Mouse (Mus musculus) adrenal gland (tissue): Measurements from ENCODE around the gene Pde3a.

Experiments
- intact Hi-C: fragments of 180-260 bp; cut with DNase I; formaldehyde crosslinking; loops from one replicate; pipeline ENCODE4 v1.15.1; 2025

Gene Pde3a

GRCm38 (mm10) chr6:141395926-141396325 is 146.9 kb downstream of the Pde3a start:
- intact Hi-C loops: no loop called here

- intact Hi-C loops: no loop called here
Measured at GRCm38 (mm10) chr6:141399411-141399810, 150.3 kb downstream of the Pde3a start.

- intact Hi-C loops: no loop called here
Measured at GRCm38 (mm10) chr6:141403943-141404342, 154.9 kb downstream of the Pde3a start.

- intact Hi-C loops: no loop called here
Measured at GRCm38 (mm10) chr6:141404649-141405048, 155.6 kb downstream of the Pde3a start.

GRCm38 (mm10) chr6:141405496-141405895 is 156.4 kb downstream of the Pde3a start:
- intact Hi-C loops: no loop called here

GRCm38 (mm10) chr6:141408758-141409157 is 159.7 kb downstream of the Pde3a start:
- intact Hi-C loops: no loop called here

GRCm38 (mm10) chr6:141410836-141411235 is 161.8 kb downstream of the Pde3a start:
- intact Hi-C loops: no loop called here

GRCm38 (mm10) chr6:141425114-141425513 is 176.0 kb downstream of the Pde3a start:
- intact Hi-C loops: no loop called here

GRCm38 (mm10) chr6:141428587-141428986 is 179.5 kb downstream of the Pde3a start:
- intact Hi-C loops: no loop called here

GRCm38 (mm10) chr6:141430134-141430533 is 181.1 kb downstream of the Pde3a start:
- intact Hi-C loops: no loop called here

GRCm38 (mm10) chr6:141432271-141432974 is 183.4 kb downstream of the Pde3a start:
- intact Hi-C loops: no loop called here

- intact Hi-C loops: no loop called here
Measured at GRCm38 (mm10) chr6:141433917-141434756, 185.1 kb downstream of the Pde3a start.

GRCm38 (mm10) chr6:141435160-141435559 is 186.1 kb downstream of the Pde3a start:
- intact Hi-C loops: no loop called here

- intact Hi-C loops: no loop called here
Measured at GRCm38 (mm10) chr6:141439965-141440364, 190.9 kb downstream of the Pde3a start.

GRCm38 (mm10) chr6:141447547-141447946 is 198.5 kb downstream of the Pde3a start:
- intact Hi-C loops: loop anchor here (5.0 kb wide), 1 partner anchor 525 kb away; no protein-coding TSS in a partner anchor

GRCm38 (mm10) chr6:141448886-141449285 is 199.8 kb downstream of the Pde3a start:
- intact Hi-C loops: loop anchor here (5.0 kb wide), 1 partner anchor 527 kb away; no protein-coding TSS in a partner anchor

GRCm38 (mm10) chr6:141455335-141455734 is 206.3 kb downstream of the Pde3a start:
- intact Hi-C loops: no loop called here

GRCm38 (mm10) chr6:141456591-141456990 is 207.5 kb downstream of the Pde3a start:
- intact Hi-C loops: no loop called here

GRCm38 (mm10) chr6:141470251-141470650 is 221.2 kb downstream of the Pde3a start:
- intact Hi-C loops: no loop called here

GRCm38 (mm10) chr6:141474223-141474622 is 225.2 kb downstream of the Pde3a start:
- intact Hi-C loops: no loop called here

- intact Hi-C loops: no loop called here
Measured at GRCm38 (mm10) chr6:141474696-141475095, 225.6 kb downstream of the Pde3a start.

GRCm38 (mm10) chr6:141485302-141486021 is 236.4 kb downstream of the Pde3a start:
- intact Hi-C loops: loop anchor here (5.0 kb wide), 2 partner anchors 87 to 312 kb away; no protein-coding TSS in a partner anchor
